Mouse (Mus musculus): ENCODE results near the gene Thbs4. TPM values are rescaled to one million over a fixed set of nuclear protein-coding genes. Genes with fewer than 3 reads are reported as not detected.

Gene Thbs4
- polyA plus RNA-seq, 1 experiment, result not detected

DNA sequence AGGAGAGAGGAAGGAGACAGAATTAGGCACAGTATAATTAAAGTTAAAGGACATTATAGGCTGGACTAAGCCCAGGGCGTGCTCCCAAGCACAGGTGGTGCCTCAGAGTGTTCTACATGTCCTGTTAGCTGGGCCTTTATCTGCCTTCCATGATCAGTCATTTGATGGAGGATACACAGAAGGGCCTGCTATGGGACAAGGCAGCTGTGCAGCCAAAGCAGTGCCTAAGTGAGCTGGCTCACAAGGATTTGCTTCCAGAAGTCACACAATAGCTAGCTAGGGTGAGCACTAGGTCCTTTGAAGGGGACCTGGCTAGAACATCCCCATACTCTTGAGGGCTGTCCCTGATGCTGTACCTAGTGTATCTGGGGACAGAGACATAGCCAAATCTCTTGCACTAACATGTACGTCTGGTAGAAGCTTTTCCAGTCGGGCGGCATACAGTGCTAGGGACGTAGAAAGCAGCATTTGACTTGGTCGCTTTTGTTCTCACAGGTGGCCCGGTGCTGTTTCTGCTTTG, 89.5 kb downstream of the Thbs4 start:
- Histone ChIP-seq H3ac (ENCODE audit: control insufficient read depth, insufficient read length, low read depth) (no peak overlapping the region), H3K27me3 (ENCODE audit: control insufficient read depth, insufficient read depth, insufficient read length) (no peaks in the 10 kb centered on the region), H3K79me3 (ENCODE audit: low read depth) (no peaks in the 10 kb centered on the region), H3K36me3 (ENCODE audit: control insufficient read depth, insufficient read depth) (no peaks in the 10 kb centered on the region), H3K79me2 (ENCODE audit: control insufficient read depth, insufficient read depth) (no peaks in the 10 kb centered on the region), H3K4me3 (ENCODE audit: insufficient read depth, poor library complexity, severe bottlenecking) (no peak overlapping the region)
- TF ChIP-seq MAX (IDR thresholded peaks at IDR 0.05), result no peak
- TF ChIP-seq MYOG (IDR thresholded peaks at IDR 0.05; ENCODE audit: control insufficient read depth, extremely low read depth, insufficient read length), result no peak
- no peak for TF ChIP-seq CTCF (IDR thresholded peaks at IDR 0.05; ENCODE audit: control insufficient read depth, insufficient read depth, insufficient read length)
- no peak for TF ChIP-seq FOSL1 (IDR thresholded peaks at IDR 0.05; ENCODE audit: insufficient read depth, low read length, poor library complexity, severe bottlenecking)
- no peak for TF ChIP-seq MYOD1 (IDR thresholded peaks at IDR 0.05; ENCODE audit: control insufficient read depth, insufficient read length, low read depth)
- TF ChIP-seq USF1 (IDR thresholded peaks at IDR 0.05; ENCODE audit: low read depth), result no peak
- no peak for TF ChIP-seq CEBPB (IDR thresholded peaks at IDR 0.05; ENCODE audit: low read depth)

- H3K79me3 ChIP-seq (ENCODE audit: low read depth), result no peaks in the 10 kb centered on the region
- no peaks in the 10 kb centered on the region for H3K36me3 ChIP-seq (ENCODE audit: control insufficient read depth, insufficient read depth)
- no peak overlapping the region for H3ac ChIP-seq (ENCODE audit: control insufficient read depth, insufficient read length, low read depth)
- H3K27me3 ChIP-seq (ENCODE audit: control insufficient read depth, insufficient read depth, insufficient read length), result no peaks in the 10 kb centered on the region
- H3K4me3 ChIP-seq (ENCODE audit: insufficient read depth, poor library complexity, severe bottlenecking), result no peak overlapping the region
- TF ChIP-seq MYOD1 (IDR thresholded peaks at IDR 0.05; ENCODE audit: control insufficient read depth, insufficient read length, low read depth), result no peak
- no peak for TF ChIP-seq CTCF (IDR thresholded peaks at IDR 0.05; ENCODE audit: control insufficient read depth, insufficient read depth, insufficient read length)
- no peak for TF ChIP-seq USF1 (IDR thresholded peaks at IDR 0.05; ENCODE audit: low read depth)
- TF ChIP-seq MYOG (IDR thresholded peaks at IDR 0.05; ENCODE audit: control insufficient read depth, extremely low read depth, insufficient read length), result no peak
- TF ChIP-seq CEBPB (IDR thresholded peaks at IDR 0.05; ENCODE audit: low read depth), result no peak
- no peak for TF ChIP-seq FOSL1 (IDR thresholded peaks at IDR 0.05; ENCODE audit: insufficient read depth, low read length, poor library complexity, severe bottlenecking)
- TF ChIP-seq MAX (IDR thresholded peaks at IDR 0.05), result no peak
- H3K79me2 ChIP-seq (ENCODE audit: control insufficient read depth, insufficient read depth), result no peaks in the 10 kb centered on the region
Measured at GRCm38 (mm10) chr13:92704189-92704588, 90.4 kb downstream of the Thbs4 start.

DNA sequence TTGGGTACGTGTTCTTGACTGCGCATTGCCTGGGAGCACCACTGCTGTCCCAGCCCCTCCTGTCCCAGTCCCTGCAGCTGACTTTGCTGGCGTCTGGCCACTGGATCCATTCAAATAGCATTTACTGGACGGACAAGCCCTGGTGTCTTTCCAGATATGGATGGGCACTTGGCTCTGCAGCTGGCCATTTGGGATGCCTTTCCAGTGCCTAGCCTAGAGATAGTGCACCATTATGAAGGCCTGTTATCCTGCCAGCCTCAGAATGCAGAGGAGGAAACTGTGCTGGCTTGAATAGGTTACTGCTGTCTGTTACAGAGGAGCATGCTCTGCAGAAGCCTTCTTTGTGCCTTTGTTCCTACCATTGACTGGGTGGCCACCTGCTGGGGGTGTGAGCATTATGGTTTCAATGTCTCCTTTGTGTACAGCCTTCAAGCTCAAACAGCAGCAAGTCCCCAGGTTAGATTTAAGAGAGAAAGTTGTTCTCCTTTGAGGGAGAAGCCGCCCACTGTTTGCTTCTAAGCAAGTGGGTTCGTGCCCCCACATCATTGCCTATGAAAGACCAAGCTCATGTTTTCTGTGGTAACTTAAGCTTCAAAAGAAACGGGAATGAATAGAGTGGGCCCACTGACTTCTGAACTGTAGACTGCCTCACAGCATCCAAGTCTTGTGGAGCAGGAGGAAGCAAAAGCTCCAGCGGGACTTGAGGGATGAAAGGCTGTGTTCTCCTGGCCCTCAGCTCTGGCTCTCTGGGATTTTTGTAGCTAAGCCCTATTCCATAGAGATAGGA, 91.2 kb downstream of the Thbs4 start:
- Histone ChIP-seq H3K4me3 (ENCODE audit: insufficient read depth, poor library complexity, severe bottlenecking) (no peak overlapping the region), H3K79me3 (ENCODE audit: low read depth) (no peaks in the 10 kb centered on the region), H3K36me3 (ENCODE audit: control insufficient read depth, insufficient read depth) (no peaks in the 10 kb centered on the region), H3ac (ENCODE audit: control insufficient read depth, insufficient read length, low read depth) (no peak overlapping the region), H3K27me3 (ENCODE audit: control insufficient read depth, insufficient read depth, insufficient read length) (no peaks in the 10 kb centered on the region), H3K79me2 (ENCODE audit: control insufficient read depth, insufficient read depth) (no peaks in the 10 kb centered on the region)
- TF ChIP-seq CTCF (IDR thresholded peaks at IDR 0.05; ENCODE audit: control insufficient read depth, insufficient read depth, insufficient read length) (no peak), CEBPB (IDR thresholded peaks at IDR 0.05; ENCODE audit: low read depth) (no peak), FOSL1 (IDR thresholded peaks at IDR 0.05; ENCODE audit: insufficient read depth, low read length, poor library complexity, severe bottlenecking) (no peak), MYOD1 (IDR thresholded peaks at IDR 0.05; ENCODE audit: control insufficient read depth, insufficient read length, low read depth) (no peak), MAX (IDR thresholded peaks at IDR 0.05) (no peak), USF1 (IDR thresholded peaks at IDR 0.05; ENCODE audit: low read depth) (no peak), MYOG (IDR thresholded peaks at IDR 0.05; ENCODE audit: control insufficient read depth, extremely low read depth, insufficient read length) (no peak)

GRCm38 (mm10) chr13:92702035-92702434, 92.6 kb downstream of the Thbs4 start:
- TF ChIP-seq CEBPB (IDR thresholded peaks at IDR 0.05; ENCODE audit: low read depth) (no peak), MAX (IDR thresholded peaks at IDR 0.05) (no peak), MYOG (IDR thresholded peaks at IDR 0.05; ENCODE audit: control insufficient read depth, extremely low read depth, insufficient read length) (no peak), FOSL1 (IDR thresholded peaks at IDR 0.05; ENCODE audit: insufficient read depth, low read length, poor library complexity, severe bottlenecking) (no peak), USF1 (IDR thresholded peaks at IDR 0.05; ENCODE audit: low read depth) (no peak), MYOD1 (IDR thresholded peaks at IDR 0.05; ENCODE audit: control insufficient read depth, insufficient read length, low read depth) (no peak), CTCF (IDR thresholded peaks at IDR 0.05; ENCODE audit: control insufficient read depth, insufficient read depth, insufficient read length) (no peak)
- Histone ChIP-seq H3K79me3 (ENCODE audit: low read depth) (no peaks in the 10 kb centered on the region), H3K4me3 (ENCODE audit: insufficient read depth, poor library complexity, severe bottlenecking) (no peak overlapping the region), H3K36me3 (ENCODE audit: control insufficient read depth, insufficient read depth) (no peaks in the 10 kb centered on the region), H3K79me2 (ENCODE audit: control insufficient read depth, insufficient read depth) (no peaks in the 10 kb centered on the region), H3ac (ENCODE audit: control insufficient read depth, insufficient read length, low read depth) (no peak overlapping the region), H3K27me3 (ENCODE audit: control insufficient read depth, insufficient read depth, insufficient read length) (no peaks in the 10 kb centered on the region)

Other genes with a start within 250 kb of the Thbs4 start
- gene Spz1, start 218.6 kb downstream of the Thbs4 start, polyA plus RNA-seq (2012; fragmentation: generic; extraction: Trizol), result 0.06 TPM
- gene Serinc5, start 183.7 kb downstream of the Thbs4 start, polyA plus RNA-seq (2012; fragmentation: generic; extraction: Trizol), result 2.8 TPM
- gene Mtx3, start 49.9 kb upstream of the Thbs4 start, polyA plus RNA-seq (2012; fragmentation: generic; extraction: Trizol), result 2.1 TPM

Data from C2C12 (cell line).